Mouse (Mus musculus): Measurements from ENCODE around the gene Pcnx2.

GRCm38 (mm10) chr8:125778919-125779318 lies 119.2 kb downstream of the Pcnx2 start:
- TF ChIP-seq CTCF (IDR thresholded peaks at IDR 0.05; ENCODE audit: borderline replicate concordance, extremely low read depth, insufficient read depth, insufficient read length) = no peak
- TF ChIP-seq POLR2A (IDR thresholded peaks at IDR 0.05; ENCODE audit: borderline replicate concordance, extremely low read depth, insufficient read depth, insufficient read length, poor library complexity, severe bottlenecking) = no peak
